Mouse (Mus musculus): ENCODE measurements around the gene Map4k1. TPM values are rescaled to one million over a fixed set of nuclear protein-coding genes. Genes with fewer than 3 reads are reported as not detected.

The Map4k1 gene
- total RNA-seq, 2 experiments from 2014 or later, result 1.8 to 2.3 TPM

DNA sequence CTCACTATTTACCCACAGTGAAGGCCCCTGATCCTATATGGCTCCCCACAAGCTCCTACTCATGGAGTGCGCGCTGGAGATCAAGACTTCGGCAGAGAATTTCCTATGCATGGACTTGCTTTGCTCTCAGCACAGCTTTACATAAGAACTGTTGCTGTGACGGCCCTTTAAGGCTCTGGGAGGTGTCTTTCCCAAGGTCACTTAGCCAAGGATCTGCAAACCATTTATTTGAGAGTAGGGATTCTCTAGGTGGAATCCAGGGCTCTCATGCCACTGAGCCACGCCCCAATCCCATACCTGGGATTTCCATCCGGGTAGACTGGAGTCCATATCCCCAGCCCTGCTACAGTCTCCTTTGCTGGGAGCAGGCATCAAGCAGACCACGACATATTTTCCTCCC is 35.4 kb downstream of the Map4k1 start:
- no peak overlapping the region for H3K4me3 ChIP-seq
- no peak overlapping the region for H3K27ac ChIP-seq
- intact Hi-C loops (cut with DNase I), result no loop called here
- DNase-seq (ENCODE audit: extremely low spot score in 1 of 2, low spot score in 2 of 2), result no peak
- TF ChIP-seq CTCF (IDR thresholded peaks at IDR 0.05), result no peak

DNA sequence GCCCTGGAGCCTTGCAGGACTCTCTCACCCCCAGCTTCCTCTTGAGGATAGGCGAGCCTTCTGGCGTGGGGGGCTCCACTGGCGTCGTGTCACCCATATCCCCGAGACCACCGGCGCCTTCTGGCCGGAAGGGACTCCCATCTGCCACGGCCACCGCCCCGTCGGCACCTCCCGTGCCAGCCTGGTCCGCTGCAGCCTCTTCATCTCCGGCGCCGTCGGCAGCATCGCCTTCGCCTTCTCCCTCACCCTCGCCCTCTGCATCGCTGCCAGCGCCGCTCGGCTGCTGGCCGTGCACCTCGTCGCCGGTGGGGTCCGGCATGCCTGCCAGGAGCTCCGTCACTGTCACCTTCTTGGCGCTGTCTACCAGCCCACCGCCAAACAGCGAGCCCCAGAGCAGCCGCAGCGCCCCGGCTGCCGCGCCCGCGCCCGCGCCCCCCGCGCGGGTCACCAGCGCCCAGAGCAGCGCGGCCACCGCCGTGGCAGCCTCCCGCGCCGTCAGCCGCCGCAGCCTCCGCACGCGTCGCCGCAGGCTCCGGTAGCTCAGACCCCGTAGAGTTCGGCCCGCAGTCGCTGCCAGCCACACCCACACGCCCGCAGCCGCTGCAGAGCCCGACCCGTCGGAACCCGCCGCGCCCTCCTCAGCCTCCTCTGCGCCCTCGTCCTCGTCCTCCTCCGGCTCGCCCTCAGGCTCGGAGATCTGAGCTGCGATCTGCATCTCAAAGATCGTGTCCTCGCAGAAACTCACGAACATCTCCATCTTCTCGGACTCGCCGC is 37.8 kb downstream of the Map4k1 start:
- intact Hi-C loops (cut with DNase I), result no loop called here
- no peak overlapping the region for H3K27ac ChIP-seq
- no peak for TF ChIP-seq CTCF (IDR thresholded peaks at IDR 0.05)
- H3K4me3 ChIP-seq, result no peak overlapping the region
- no peak for DNase-seq (ENCODE audit: extremely low spot score in 1 of 2, low spot score in 2 of 2)

DNA sequence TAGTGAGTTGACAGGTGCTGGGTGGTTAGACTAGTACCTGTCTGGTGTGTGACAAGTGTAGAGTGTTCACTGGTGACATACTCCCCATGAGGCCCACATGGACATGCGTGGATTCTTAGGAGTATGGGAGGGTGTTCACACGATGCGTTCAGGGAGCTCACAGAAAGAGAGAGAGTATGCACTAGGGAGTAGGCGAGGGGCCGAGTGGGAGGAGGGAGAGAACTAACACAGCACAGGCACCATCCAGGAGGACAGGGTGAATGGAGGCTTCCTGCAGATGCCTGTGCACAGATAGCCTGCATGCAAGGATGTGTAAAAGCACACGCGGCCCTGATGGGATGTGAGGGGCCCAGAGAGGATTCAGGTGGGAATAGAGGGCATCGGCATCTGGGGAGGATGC is 40.6 kb downstream of the Map4k1 start:
- DNase-seq (ENCODE audit: extremely low spot score in 1 of 2, low spot score in 2 of 2), result no peak
- Histone ChIP-seq H3K27ac (no peak overlapping the region), H3K4me3 (no peak overlapping the region)
- intact Hi-C loops (cut with DNase I), result no loop called here
- TF ChIP-seq CTCF (IDR thresholded peaks at IDR 0.05), result no peak

- TF ChIP-seq CTCF (IDR thresholded peaks at IDR 0.05), result no peak
- Histone ChIP-seq H3K4me3 (no peak overlapping the region), H3K27ac (no peak overlapping the region)
- no peak for DNase-seq (ENCODE audit: extremely low spot score in 1 of 2, low spot score in 2 of 2)
- intact Hi-C loops (cut with DNase I), result no loop called here
Observed at GRCm38 (mm10) chr7:29023514-29023913, 41.7 kb downstream of the Map4k1 start.

DNA sequence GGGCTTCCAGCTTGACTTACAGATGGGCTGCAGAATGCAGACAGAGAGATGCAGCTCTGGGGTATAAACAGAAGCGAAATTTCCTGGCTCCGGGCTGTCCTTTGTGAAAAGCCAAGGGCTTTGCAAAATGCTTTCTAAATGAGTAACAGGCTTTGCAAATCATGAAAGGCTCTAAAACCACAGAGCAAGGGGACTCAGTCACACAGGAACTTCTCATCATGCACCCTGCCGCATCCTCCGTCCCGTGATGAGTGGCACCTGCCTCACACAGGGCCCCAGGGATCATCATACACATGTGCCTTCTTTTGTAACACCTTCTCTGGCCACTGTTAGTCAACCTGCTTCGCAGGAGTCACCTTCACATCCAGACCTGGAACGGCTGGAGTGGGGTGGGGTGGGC is 43.7 kb downstream of the Map4k1 start:
- no peak overlapping the region for H3K27ac ChIP-seq
- DNase-seq (ENCODE audit: extremely low spot score in 1 of 2, low spot score in 2 of 2), result no peak
- H3K4me3 ChIP-seq, result no peak overlapping the region
- intact Hi-C loops (cut with DNase I), result no loop called here
- TF ChIP-seq CTCF (IDR thresholded peaks at IDR 0.05), result no peak

GRCm38 (mm10) chr7:29026195-29026594 is 44.3 kb downstream of the Map4k1 start:
- TF ChIP-seq CTCF (IDR thresholded peaks at IDR 0.05), result no peak
- Histone ChIP-seq H3K4me3 (no peak overlapping the region), H3K27ac (no peak overlapping the region)
- intact Hi-C loops (cut with DNase I), result no loop called here
- no peak for DNase-seq (ENCODE audit: extremely low spot score in 1 of 2, low spot score in 2 of 2)

- intact Hi-C loops (cut with DNase I), result no loop called here
- DNase-seq (ENCODE audit: extremely low spot score in 1 of 2, low spot score in 2 of 2), result no peak
- H3K4me3 ChIP-seq, result no peak overlapping the region
- no peak overlapping the region for H3K27ac ChIP-seq
- no peak; the same call in 1 of the 2 replicates for TF ChIP-seq CTCF (IDR thresholded peaks at IDR 0.05)
Observed at GRCm38 (mm10) chr7:29026811-29027210, 45.0 kb downstream of the Map4k1 start.

DNA sequence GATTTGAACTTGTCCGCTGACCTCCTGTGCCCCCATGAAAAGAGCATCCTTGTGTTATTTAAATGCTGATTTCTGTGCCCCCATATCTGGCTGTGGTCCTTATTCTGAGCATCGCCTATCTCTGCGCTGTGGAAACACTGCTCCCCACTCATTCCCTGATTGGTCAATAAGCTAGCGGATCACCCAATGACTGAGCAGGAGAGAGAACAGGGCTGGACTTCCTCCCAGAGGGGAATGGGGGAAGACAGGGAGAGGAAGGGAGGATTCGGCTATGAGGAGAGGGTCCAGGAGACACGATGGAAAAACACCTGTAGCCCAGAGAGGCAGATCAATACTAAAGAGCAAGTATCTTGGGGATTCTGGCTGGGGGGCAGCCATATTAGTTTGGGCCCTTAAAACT is 46.9 kb downstream of the Map4k1 start:
- Histone ChIP-seq H3K27ac (no peak overlapping the region), H3K4me3 (no peak overlapping the region)
- DNase-seq (ENCODE audit: extremely low spot score in 1 of 2, low spot score in 2 of 2), result no peak
- intact Hi-C loops (cut with DNase I), result no loop called here
- TF ChIP-seq CTCF (IDR thresholded peaks at IDR 0.05), result no peak

DNA sequence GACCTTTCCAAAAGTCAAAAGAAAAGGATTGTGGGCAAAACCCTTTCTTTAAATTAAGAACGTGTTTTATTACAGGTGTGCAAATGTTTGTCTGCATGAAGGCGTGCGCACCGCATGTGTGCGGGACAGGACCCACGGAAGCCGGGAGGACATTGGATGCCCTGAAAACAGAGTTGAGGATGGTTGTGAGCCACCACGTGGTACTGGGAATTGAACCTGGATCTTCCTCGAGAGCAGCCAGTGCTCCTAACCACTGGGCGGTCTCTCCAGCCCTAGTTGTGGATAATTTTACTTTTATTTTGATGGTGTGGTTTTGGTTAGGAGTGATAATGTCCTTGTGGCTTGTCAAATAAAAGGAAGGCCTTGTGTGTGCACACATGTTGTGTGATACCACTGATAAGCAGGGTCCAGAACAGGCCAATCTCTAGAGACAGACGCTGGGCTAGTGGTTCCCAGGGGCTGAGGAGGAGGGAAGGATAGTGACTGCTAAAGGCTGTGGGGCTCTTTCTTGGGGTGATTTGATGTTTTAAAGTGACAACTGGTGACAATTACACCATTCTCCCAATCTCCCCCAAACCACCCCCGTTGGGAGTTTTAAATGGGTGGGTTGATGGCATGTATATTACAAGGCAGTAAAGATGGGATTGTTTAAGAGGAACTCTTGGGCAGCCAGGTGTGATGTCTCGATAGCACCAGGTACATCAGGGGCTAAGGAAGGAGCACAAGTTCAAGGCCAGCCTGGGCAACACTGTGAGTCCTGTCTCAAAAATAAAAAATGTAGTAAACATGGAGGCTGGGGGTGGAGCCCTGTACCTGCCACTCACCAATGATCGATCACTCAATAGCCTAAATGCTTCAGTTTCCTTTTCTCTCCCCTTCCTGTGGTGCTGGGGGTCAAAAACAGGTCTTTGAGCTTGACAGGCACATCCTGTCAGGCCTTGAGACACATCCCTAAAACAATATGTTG is 48.1 kb downstream of the Map4k1 start:
- H3K4me3 ChIP-seq, result no peak overlapping the region
- intact Hi-C loops (cut with DNase I), result no loop called here
- H3K27ac ChIP-seq, result no peak overlapping the region
- TF ChIP-seq CTCF (IDR thresholded peaks at IDR 0.05), result no peak
- DNase-seq (ENCODE audit: extremely low spot score in 1 of 2, low spot score in 2 of 2), result no peak

DNA sequence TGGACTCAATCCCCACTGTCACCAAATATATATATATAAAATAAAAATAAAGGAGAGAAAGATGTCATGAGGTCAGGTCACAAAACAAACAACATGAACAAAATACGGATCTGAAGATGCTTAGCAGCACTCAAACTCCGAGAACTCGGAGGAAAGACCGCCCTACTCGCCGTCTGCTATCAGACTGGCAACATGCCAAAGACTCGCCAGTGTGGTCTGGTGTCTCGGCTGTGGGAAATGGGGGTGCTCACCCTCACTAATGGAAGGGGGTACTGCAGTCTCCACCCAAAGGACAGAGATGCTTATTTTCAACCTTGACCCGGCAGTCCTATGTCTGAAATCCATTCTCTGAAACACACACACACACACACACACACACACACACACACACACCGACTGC is 49.8 kb downstream of the Map4k1 start:
- DNase-seq (ENCODE audit: extremely low spot score in 1 of 2, low spot score in 2 of 2), result no peak
- intact Hi-C loops (cut with DNase I), result no loop called here
- Histone ChIP-seq H3K4me3 (no peak overlapping the region), H3K27ac (no peak overlapping the region)
- TF ChIP-seq CTCF (IDR thresholded peaks at IDR 0.05), result no peak

GRCm38 (mm10) chr7:29032685-29033084 is 50.8 kb downstream of the Map4k1 start:
- no peak for DNase-seq (ENCODE audit: extremely low spot score in 1 of 2, low spot score in 2 of 2)
- TF ChIP-seq CTCF (IDR thresholded peaks at IDR 0.05), result peak; percentile 38
- H3K4me3 ChIP-seq, result no peak overlapping the region
- H3K27ac ChIP-seq, result no peak overlapping the region
- intact Hi-C loops (cut with DNase I), result no loop called here

GRCm38 (mm10) chr7:29037261-29037660 is 55.4 kb downstream of the Map4k1 start:
- H3K27ac ChIP-seq, result no peak overlapping the region
- H3K4me3 ChIP-seq, result no peak overlapping the region
- no peak for DNase-seq (ENCODE audit: extremely low spot score in 1 of 2, low spot score in 2 of 2)
- intact Hi-C loops (cut with DNase I), result loop anchor here (5.0 kb wide), 2 partner anchors 240 to 260 kb away; no protein-coding TSS in a partner anchor
- TF ChIP-seq CTCF (IDR thresholded peaks at IDR 0.05), result peak; percentile 4

All from left cerebral cortex, adult 2 months (tissue).